Mouse (Mus musculus) megakaryocyte, embryonic 14.5 days (primary cell): Measurements from ENCODE around the gene Ntn5.

ENCODE experiments used
- FLI1 ChIP-seq: IDR thresholded peaks from 2 replicates; pipeline ENCODE4 v1.6.1; 2012; ENCODE audit warnings: low read length, inconsistent platforms, mixed read lengths
- GATA1 ChIP-seq: IDR thresholded peaks from 3 replicates; pipeline ENCODE4 v1.6.1; 2012; ENCODE audit warnings: mixed read lengths, low read length, inconsistent platforms, borderline replicate concordance

GRCm38 (mm10) chr7:45699523-45700141 is 15.8 kb downstream of the Ntn5 start, which contains the start of gene Car11:
- TF ChIP-seq GATA1 (no peak), FLI1 (no peak)
